8 mouse cellular contexts compared by ENCODE assay signal in the genomic region with DNA sequence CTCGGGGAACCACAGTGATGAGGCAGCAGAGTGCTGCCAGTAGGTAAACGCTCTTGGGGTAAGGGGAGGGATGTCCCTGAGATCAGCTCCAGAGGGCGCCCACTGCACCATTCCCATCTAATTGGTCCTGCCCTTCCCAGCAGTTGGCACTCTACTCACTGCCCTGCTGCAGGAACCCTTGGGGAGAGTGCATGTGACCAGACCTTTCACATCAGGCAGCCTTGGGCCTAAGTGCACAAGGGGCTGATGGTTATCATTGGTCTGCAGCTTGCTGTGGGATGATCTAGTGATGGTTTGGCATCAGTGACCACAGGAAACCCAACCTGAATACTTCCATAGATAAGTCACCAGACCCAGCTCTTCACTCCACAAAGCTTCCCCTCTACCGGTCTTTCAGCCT. TPM values are rescaled to one million over a fixed set of nuclear protein-coding genes. Genes with fewer than 3 reads are reported as not detected.
DNase-seq lines count a peak whose midpoint lies in the region; ATAC-seq lines count a peak whose summit lies in the region.

No protein-coding gene starts in this region.

- intact Hi-C loops in left cerebral cortex, postnatal 4 days (cut with DNase I), result no loop called here

- peak; percentile 30 to 41 for DNase-seq in cerebellum, postnatal 14 days
- DNase-seq in cerebellum, postnatal 36 days, result no peak
- DNase-seq in left cerebral cortex, postnatal 4 days, result peak; percentile 20
- DNase-seq in left cerebral cortex, adult 11 months (ENCODE audit: low spot score), result no peak
- peak; percentile 29 for DNase-seq in lung, postnatal 36 days
- DNase-seq in frontal cortex, postnatal 36 days (ENCODE audit: low spot score in 2 of 2), result no peak
- DNase-seq in layer of hippocampus, adult 8-10 months (ENCODE audit: low spot score in 2 of 2), result no peak

- ATAC-seq in granulocyte monocyte progenitor cell, adult 5-6 weeks (replicated peaks; ENCODE audit: poor library complexity, severe bottlenecking), result peak; percentile 65

RNA-seq across cellular contexts. Expression of gene Tbc1d14, which starts 4.6 kb away (rescaled TPM):
- 100 to 1,000 TPM; 133 to 136 TPM for total RNA-seq in left cerebral cortex, postnatal 4 days (2021)
- 17.9 and 22.6 TPM in 2 replicates for total RNA-seq in granulocyte monocyte progenitor cell, adult 5-6 weeks (2014; fragmentation: Nextera tagmentation)
- 7.2 and 8.7 TPM in 2 replicates for total RNA-seq in granulocyte monocyte progenitor cell, adult 5-6 weeks (2017)
- 10 to 100 TPM; 74.3 to 92.7 (median 82.9) TPM for total RNA-seq in layer of hippocampus, adult 8-10 months (2022)

Comparison
In these comparisons a context has a peak if more than half of its experiments do, and no peak if none do; other contexts are left out.
1. DNase-seq: peak in cerebellum, postnatal 14 days (2 of 2), left cerebral cortex, postnatal 4 days (single experiment) and lung, postnatal 36 days (single experiment); none in cerebellum, postnatal 36 days (0 of 2), left cerebral cortex, adult 11 months (single experiment), frontal cortex, postnatal 36 days (0 of 2) and layer of hippocampus, adult 8-10 months (0 of 2).